Mouse (Mus musculus): ENCODE measurements around the gene Gm16181.

The Gm16181 gene

GRCm38 (mm10) chr17:35267399-35268086 lies 46.9 kb downstream of the Gm16181 start:
- no peak for DNase-seq (ENCODE audit: extremely low spot score, low read depth, low spot score)

GRCm38 (mm10) chr17:35269653-35270347 lies 49.2 kb downstream of the Gm16181 start:
- no peak for DNase-seq (ENCODE audit: extremely low spot score, low read depth, low spot score)

GRCm38 (mm10) chr17:35272249-35272648 lies 51.6 kb downstream of the Gm16181 start:
- DNase-seq (ENCODE audit: extremely low spot score, low read depth, low spot score), result no peak

All from hindlimb bud, embryonic 11.5 days (tissue).